Mouse (Mus musculus): Measurements from ENCODE around the gene Lhb.
"Not testable (repeated sequence)": the region's sequence is repeated elsewhere in the genome, so short reads cannot be mapped to it uniquely, and the experiment has no call there.

Lhb gene

DNA sequence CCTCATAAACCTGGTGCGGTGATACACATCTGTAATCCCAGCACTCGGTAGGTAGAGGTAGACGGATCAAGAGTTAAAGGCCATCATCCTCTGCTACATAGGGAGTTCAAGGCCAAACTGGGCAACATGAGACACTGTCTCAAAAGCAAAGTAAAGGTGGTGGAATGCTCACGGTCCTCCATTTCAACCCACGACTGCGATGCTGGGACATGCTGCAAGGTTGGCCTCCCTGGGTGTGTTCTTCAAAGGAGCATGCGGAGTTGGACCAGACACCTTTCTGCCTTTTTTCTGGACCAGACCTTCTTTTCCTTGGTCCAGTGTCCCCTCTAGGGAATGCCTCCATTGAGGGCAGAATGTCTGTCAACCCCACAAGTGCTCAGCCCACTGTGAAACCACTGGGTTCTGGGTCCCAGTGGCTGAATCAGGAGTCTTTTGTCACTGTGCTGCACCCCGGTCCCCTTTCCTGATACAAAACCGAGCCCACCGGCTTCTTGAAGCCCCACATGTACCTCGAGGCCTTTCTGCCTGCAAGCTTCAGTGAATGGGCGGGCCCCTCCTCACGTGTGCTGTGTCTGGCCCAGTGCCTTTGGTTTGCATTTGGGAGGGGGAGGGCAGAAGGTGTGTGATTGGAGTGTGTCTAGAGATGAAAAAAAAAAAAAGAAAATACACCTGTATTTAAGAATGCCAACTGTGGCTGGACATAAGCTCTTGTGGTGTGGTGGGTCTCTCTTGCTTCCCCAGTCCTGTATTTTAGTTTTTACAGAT, 35.5 kb downstream of the Lhb start:
- DNase-seq: peak in 1 of 2 experiments; percentile 62

- no peak for DNase-seq
These were observed 36.1 kb downstream of the Lhb start for GRCm38 (mm10) chr7:45456721-45457203.

- peak; percentile 74 to 88 for DNase-seq
These were observed 36.8 kb downstream of the Lhb start for GRCm38 (mm10) chr7:45457204-45458060.

GRCm38 (mm10) chr7:45458748-45459563, 38.3 kb downstream of the Lhb start:
- DNase-seq: peak; percentile 89 to 90

DNA sequence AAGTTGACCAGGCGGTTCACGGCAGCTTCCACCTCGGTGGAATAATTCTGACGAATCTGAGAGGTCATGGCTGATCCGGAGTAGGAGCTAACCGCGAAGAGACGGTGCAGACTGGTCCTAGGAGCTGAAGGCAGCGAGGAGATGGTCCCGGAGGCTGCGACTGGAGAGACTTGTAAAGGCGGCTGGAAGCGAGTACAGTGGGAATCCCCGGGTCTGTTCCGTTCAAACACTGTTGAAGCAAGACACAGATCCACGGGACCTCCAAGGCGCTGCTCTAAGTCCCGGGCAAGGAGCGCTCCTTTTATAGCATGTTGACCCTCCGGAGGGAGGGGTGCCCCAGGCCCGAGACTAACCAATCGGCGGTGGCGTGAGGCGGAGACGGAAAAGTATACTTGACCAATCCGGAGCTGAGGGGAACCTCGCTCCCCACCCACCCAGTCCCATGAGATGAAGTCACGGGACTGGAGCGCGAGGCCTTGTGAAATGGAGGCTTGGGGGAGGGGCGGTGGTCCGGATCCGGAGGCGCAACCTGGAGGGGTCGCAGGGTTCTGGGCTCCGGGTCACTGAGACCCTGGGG, 39.0 kb downstream of the Lhb start, which contains the start of gene Ftl1:
TSS of gene Ftl1 (minus strand) at position 321 of the 577 bp plus-strand sequence.
- DNase-seq: peak; percentile 98 to 99

DNA sequence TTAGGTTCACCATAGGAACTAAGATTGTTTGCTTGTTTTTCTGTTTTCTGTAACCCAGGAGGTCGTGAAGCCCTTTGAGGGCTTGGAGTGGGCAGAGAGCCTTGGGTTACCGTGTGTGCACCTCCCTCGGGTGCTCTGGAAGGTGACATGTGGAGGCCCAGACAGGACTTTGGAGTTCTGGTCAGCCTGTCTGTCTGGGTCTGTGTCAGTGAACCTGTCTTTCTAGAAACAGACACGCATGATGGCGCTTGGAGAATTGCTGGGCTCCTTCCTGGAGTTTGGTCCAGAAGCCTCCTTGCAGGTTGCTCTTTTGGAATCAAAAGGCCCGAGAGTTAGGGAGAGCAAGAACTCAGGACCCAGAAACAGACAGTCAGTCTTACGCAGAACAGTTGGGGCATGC, 39.8 kb downstream of the Lhb start:
- peak; percentile 67 to 89 for DNase-seq

DNA sequence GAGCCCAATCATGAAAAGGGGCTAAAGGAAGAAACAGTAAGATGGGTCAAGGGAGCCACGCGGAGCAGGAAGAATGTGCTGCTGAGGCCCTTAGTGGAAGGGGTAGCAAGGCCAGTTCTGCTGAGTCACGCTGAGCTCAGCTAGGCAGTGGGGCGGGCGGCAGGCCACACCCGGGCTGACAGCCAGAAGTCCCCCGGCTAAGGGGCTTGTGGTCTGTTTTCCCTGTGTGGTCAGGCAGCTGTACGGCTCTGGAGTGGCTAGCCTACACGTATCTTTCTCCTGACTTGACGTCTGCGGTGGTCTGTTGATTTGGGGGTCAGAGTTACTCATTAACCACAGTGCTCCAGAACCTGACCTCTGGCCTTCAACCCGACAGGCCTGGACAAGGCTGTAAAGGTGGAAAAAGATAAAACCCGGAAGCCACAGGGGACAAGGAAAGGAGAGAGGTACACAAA, 40.3 kb downstream of the Lhb start:
- peak; percentile 78 to 89 for DNase-seq

DNA sequence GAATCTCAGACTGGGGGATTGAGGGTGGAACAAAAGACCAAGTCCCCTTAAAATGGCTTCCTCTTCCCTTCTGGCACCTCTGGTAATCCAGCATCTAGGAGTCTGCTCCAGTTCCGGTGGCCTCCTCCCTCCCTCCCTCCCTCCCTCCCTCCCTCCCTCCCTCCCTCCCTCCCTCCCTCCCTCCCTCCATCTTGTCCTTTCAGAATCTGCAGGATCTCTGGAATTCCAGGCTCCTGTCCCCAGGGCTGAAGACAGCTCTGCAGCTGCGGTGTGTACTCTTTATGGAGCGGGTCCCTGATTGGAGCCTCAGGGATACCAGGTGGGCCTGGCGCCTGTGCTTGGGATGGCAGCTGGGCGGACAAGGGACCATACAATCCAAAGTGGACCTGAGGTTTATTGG, 40.7 kb downstream of the Lhb start:
- peak in 1 of 2 experiments; percentile 61 for DNase-seq

- DNase-seq: no peak
These were observed 41.2 kb downstream of the Lhb start for GRCm38 (mm10) chr7:45461781-45462180.

- DNase-seq: no peak
These were observed 41.7 kb downstream of the Lhb start for GRCm38 (mm10) chr7:45462325-45462724.

DNA sequence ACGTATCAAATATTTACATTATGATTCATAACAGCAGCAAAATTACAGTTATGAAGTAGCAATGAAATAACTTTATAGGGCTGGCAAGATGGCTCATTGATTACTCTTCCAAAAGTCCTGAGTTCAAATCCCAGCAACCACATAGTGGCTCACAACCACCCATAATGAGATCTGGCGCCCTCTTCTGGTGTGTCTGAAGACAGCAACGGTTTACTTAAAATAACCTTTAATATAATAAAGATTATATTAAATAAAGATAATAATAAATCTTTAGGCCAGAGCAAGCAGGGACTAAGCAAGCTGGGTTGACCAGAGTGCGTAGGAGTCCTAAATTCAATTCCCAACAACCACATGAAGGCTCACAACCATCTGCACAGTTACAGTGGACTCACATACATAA, 42.2 kb downstream of the Lhb start:
- DNase-seq: not testable (repeated sequence)

- no peak for DNase-seq
These were observed 43.6 kb downstream of the Lhb start for GRCm38 (mm10) chr7:45463987-45464778.

- DNase-seq: no peak
These were observed 44.5 kb downstream of the Lhb start for GRCm38 (mm10) chr7:45465112-45465511.

- DNase-seq: peak; percentile 36 to 78
These were observed 44.9 kb downstream of the Lhb start for GRCm38 (mm10) chr7:45465549-45465948.

DNA sequence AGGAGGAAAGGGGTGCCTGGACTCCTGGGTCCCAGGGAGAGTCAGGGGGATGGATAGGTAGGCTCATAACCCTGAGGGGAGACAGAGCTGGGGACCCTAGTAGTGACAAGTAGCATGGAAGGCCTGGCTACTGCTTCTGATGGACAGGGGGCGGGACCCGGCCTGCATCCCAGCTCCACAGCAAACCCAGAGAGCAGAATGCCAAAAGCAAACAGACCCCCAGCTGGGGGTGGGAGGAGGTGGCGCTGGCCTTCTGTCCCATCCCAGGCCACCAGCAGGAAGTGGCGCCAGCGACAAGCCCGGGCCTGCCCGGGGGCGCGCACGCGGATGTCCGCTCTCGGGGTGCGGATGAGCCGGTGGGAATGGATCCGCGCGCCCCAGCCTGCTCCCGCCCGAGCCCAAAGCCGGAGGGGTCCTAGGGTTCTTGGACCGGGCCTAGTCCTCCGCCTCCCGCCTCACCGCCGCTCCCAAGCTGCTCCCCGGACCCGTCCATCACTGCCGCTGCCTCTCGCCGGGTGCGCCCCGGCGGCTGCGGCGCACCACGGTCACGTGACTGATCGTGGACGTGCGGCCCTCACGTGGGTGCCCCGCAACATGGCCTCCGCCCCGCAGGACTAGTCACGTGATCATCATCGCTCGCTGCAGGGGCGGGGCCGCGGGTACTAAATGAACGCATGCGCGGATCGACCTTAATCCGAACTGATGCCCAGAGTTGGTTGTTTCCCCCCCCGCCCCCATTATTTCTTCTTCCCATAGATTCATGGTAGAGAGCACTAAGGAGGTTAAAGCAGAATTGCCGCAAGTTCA, 45.9 kb downstream of the Lhb start, which contains the start of gene Bax:
TSS of gene Bax (minus strand) at position 616 of the 807 bp plus-strand sequence.
- peak; percentile 98 for DNase-seq

- DNase-seq: no peak
These were observed 46.6 kb downstream of the Lhb start for GRCm38 (mm10) chr7:45467090-45467670.

DNA sequence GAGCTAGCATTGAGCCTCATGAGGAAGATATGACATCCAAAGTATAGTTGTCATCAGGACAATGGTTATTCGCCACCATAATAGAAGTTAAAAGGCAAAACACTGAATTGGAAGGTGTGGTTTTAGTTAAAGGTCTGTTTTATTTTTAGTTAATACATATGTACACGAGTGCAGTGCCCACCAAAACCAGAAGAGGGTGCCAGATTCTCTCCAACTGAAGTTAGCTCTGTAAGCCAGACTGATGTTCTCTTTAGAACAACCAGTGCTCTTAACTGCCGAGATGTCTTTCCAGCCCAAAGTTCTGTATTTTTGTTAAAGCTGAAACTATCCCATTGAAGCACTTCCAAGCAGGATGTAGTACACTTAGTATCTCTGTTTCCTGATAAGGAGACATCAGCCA, 50.2 kb downstream of the Lhb start:
- DNase-seq: peak; percentile 77 to 95
